Mouse (Mus musculus) MEL (cell line): Measurements from ENCODE around the gene Mfn2. TPM values are rescaled to one million over a fixed set of nuclear protein-coding genes. Genes with fewer than 3 reads are reported as not detected.

Experiments used
- DNase-seq: peaks from one replicate; pipeline ENCODE4 v3.0.0; 2011; ENCODE audit warnings: low read depth, low spot score
- H3K27ac ChIP-seq: 2 replicates; pipeline ENCODE4 v1.5.1; 2012; ENCODE audit warnings: low read depth, mild to moderate bottlenecking, control low read depth, low read length, moderate library complexity; ENCODE audit not compliant: control insufficient read depth
- H3K27me3 ChIP-seq, 2 experiments: fragments of 150-350 bp in 1 of 2; sonication (generic) in 1 of 2; 2 replicates each; pipeline ENCODE4 v1.6.1; 2012; ENCODE audit warnings: low read length in 2 of 2, mild to moderate bottlenecking in 2 of 2, improper control_type of control experiment in 1 of 2, moderate library complexity in 1 of 2; ENCODE audit not compliant: insufficient read depth in 2 of 2, control insufficient read depth in 1 of 2
- H3K36me3 ChIP-seq, 2 experiments: 2 replicates each; pipeline ENCODE4 v1.6.1; 2012 to 2014; ENCODE audit warnings: low read length in 2 of 2, improper control_type of control experiment in 1 of 2, inconsistent platforms in 1 of 2, mild to moderate bottlenecking in 1 of 2; ENCODE audit not compliant: insufficient read depth in 2 of 2, control insufficient read depth in 1 of 2
- H3K4me1 ChIP-seq, 2 experiments: fragments of 150-350 bp in 1 of 2; sonication (generic) in 1 of 2; 2 replicates each; pipeline ENCODE4 v1.6.1; 2012; ENCODE audit warnings: low read length in 2 of 2, improper control_type of control experiment in 1 of 2, mild to moderate bottlenecking in 1 of 2; ENCODE audit not compliant: insufficient read depth in 2 of 2, control insufficient read depth in 1 of 2
- H3K4me3 ChIP-seq, 2 experiments: fragments of 150-350 bp in 1 of 2; sonication (generic) in 1 of 2; 2 replicates each; pipeline ENCODE4 v1.5.1; 2012; ENCODE audit warnings: low read depth in 2 of 2, low read length in 2 of 2, mild to moderate bottlenecking in 2 of 2, moderate library complexity in 2 of 2, control low read depth in 1 of 2, improper control_type of control experiment in 1 of 2; ENCODE audit not compliant: control insufficient read depth in 1 of 2, insufficient read depth in 1 of 2
- H3K79me2 ChIP-seq: 2 replicates; pipeline ENCODE4 v1.6.1; 2012; ENCODE audit warnings: mild to moderate bottlenecking, low read length, moderate library complexity; ENCODE audit not compliant: control insufficient read depth, poor library complexity, insufficient read depth
- H3K9ac ChIP-seq: 2 replicates; pipeline ENCODE4 v1.6.1; 2012; ENCODE audit warnings: low read depth, mild to moderate bottlenecking, control low read depth, low read length, moderate library complexity; ENCODE audit not compliant: control insufficient read depth, poor library complexity, severe bottlenecking
- H3K9me3 ChIP-seq: fragments of 150-350 bp; sonication (generic); replicated peaks from 2 replicates; pipeline ENCODE4 v1.6.1; 2012; ENCODE audit warnings: mild to moderate bottlenecking, low read length, improper control_type of control experiment, moderate library complexity; ENCODE audit not compliant: insufficient read depth
- BHLHE40 ChIP-seq: IDR thresholded peaks from 2 replicates; pipeline ENCODE4 v1.6.1; 2012; ENCODE audit warnings: low read depth, mild to moderate bottlenecking, inconsistent platforms, low read length, improper control_type of control experiment, borderline replicate concordance
- CHD2 ChIP-seq: IDR thresholded peaks from 2 replicates; pipeline ENCODE4 v1.6.1; 2011; ENCODE audit warnings: low read length, improper control_type of control experiment
- CTCF ChIP-seq, 3 experiments: IDR thresholded peaks in 2 of 3; conservative IDR thresholded peaks in 1 of 3; 2 replicates each; pipeline ENCODE4 v1.5.1; 2011 to 2012; ENCODE audit warnings: low read length in 3 of 3, low read depth in 2 of 3, mild to moderate bottlenecking in 2 of 3, improper control_type of control experiment in 1 of 3, inconsistent platforms in 1 of 3, mixed read lengths in 1 of 3, moderate library complexity in 1 of 3; ENCODE audit not compliant: control insufficient read depth in 1 of 3, insufficient read depth in 1 of 3, poor library complexity in 1 of 3, severe bottlenecking in 1 of 3
- ELF1 ChIP-seq: IDR thresholded peaks from 2 replicates; pipeline ENCODE4 v1.6.1; 2014; ENCODE audit warnings: low read depth, mild to moderate bottlenecking, inconsistent platforms, low read length, improper control_type of control experiment, moderate library complexity
- EP300 ChIP-seq, 2 experiments: IDR thresholded peaks; 2 replicates each; pipeline ENCODE4 v1.6.1; 2011; ENCODE audit warnings: improper control_type of control experiment in 2 of 2, low read length in 2 of 2, low read depth in 1 of 2, mild to moderate bottlenecking in 1 of 2
- ETS1 ChIP-seq: IDR thresholded peaks from 2 replicates; pipeline ENCODE4 v1.6.1; 2012; ENCODE audit warnings: low read depth, mild to moderate bottlenecking, inconsistent platforms, low read length, improper control_type of control experiment, moderate library complexity
- GABPA ChIP-seq: IDR thresholded peaks from 2 replicates; pipeline ENCODE4 v1.6.1; 2012; ENCODE audit warnings: low read depth, mild to moderate bottlenecking, inconsistent platforms, low read length, improper control_type of control experiment, moderate library complexity
- GATA1 ChIP-seq: IDR thresholded peaks from 2 replicates; pipeline ENCODE4 v1.6.1; 2011; ENCODE audit warnings: low read depth, low read length, improper control_type of control experiment
- HCFC1 ChIP-seq: IDR thresholded peaks from 2 replicates; pipeline ENCODE4 v1.6.1; 2012; ENCODE audit warnings: low read depth, mild to moderate bottlenecking, inconsistent platforms, low read length, improper control_type of control experiment, moderate library complexity
- KAT2A ChIP-seq: conservative IDR thresholded peaks from 2 replicates; pipeline ENCODE4 v1.6.1; 2012; ENCODE audit warnings: low read depth, low read length, improper control_type of control experiment, inconsistent platforms
- MAFK ChIP-seq: IDR thresholded peaks from 2 replicates; pipeline ENCODE4 v1.6.1; 2011; ENCODE audit warnings: low read depth, mild to moderate bottlenecking, low read length, improper control_type of control experiment, borderline replicate concordance
- MAX ChIP-seq: IDR thresholded peaks from 2 replicates; pipeline ENCODE4 v1.6.1; 2011; ENCODE audit warnings: low read length, improper control_type of control experiment
- MAZ ChIP-seq: IDR thresholded peaks from 2 replicates; pipeline ENCODE4 v1.6.1; 2012; ENCODE audit warnings: low read depth, mild to moderate bottlenecking, inconsistent platforms, low read length, improper control_type of control experiment
- MEF2A ChIP-seq: IDR thresholded peaks from 2 replicates; pipeline ENCODE4 v1.6.1; 2014; ENCODE audit warnings: low read depth, mild to moderate bottlenecking, inconsistent platforms, low read length, improper control_type of control experiment; ENCODE audit not compliant: poor library complexity, insufficient replicate concordance, severe bottlenecking; ENCODE audit errors: extremely low read depth
- MXI1 ChIP-seq: IDR thresholded peaks from 2 replicates; pipeline ENCODE4 v1.6.1; 2011; ENCODE audit warnings: mild to moderate bottlenecking, low read depth, low read length, improper control_type of control experiment
- MYB ChIP-seq: IDR thresholded peaks from 2 replicates; pipeline ENCODE4 v1.6.1; 2011; ENCODE audit warnings: mild to moderate bottlenecking, low read depth, low read length, improper control_type of control experiment
- NRF1 ChIP-seq: IDR thresholded peaks from 2 replicates; pipeline ENCODE4 v1.6.1; 2014; ENCODE audit warnings: low read depth, mild to moderate bottlenecking, inconsistent platforms, low read length, improper control_type of control experiment, moderate library complexity; ENCODE audit not compliant: poor library complexity, insufficient read depth, severe bottlenecking
- POLR2A ChIP-seq, 2 experiments: IDR thresholded peaks; 2 replicates each; pipeline ENCODE4 v1.6.1; 2011 to 2012; ENCODE audit warnings: low read length in 2 of 2, mild to moderate bottlenecking in 2 of 2, control low read depth in 1 of 2, improper control_type of control experiment in 1 of 2, low read depth in 1 of 2, moderate library complexity in 1 of 2; ENCODE audit not compliant: control insufficient read depth in 1 of 2, insufficient read depth in 1 of 2, poor library complexity in 1 of 2
- POLR2AphosphoS2 ChIP-seq: IDR thresholded peaks from 2 replicates; pipeline ENCODE4 v1.6.1; 2011; ENCODE audit warnings: low read length, improper control_type of control experiment
- POLR2AphosphoS5 ChIP-seq: IDR thresholded peaks from 2 replicates; pipeline ENCODE4 v1.6.1; 2012; ENCODE audit warnings: low read depth, borderline replicate concordance, mild to moderate bottlenecking, inconsistent platforms, low read length, moderate library complexity, mixed read lengths
- RAD21 ChIP-seq: IDR thresholded peaks from 2 replicates; pipeline ENCODE4 v1.6.1; 2011; ENCODE audit warnings: mild to moderate bottlenecking, low read depth, low read length, improper control_type of control experiment
- RCOR1 ChIP-seq: IDR thresholded peaks from 2 replicates; pipeline ENCODE4 v1.6.1; 2012; ENCODE audit warnings: low read depth, mild to moderate bottlenecking, inconsistent platforms, low read length, improper control_type of control experiment
- SIN3A ChIP-seq: IDR thresholded peaks from 2 replicates; pipeline ENCODE4 v1.6.1; 2012; ENCODE audit warnings: low read length, improper control_type of control experiment, inconsistent platforms
- SMC3 ChIP-seq: IDR thresholded peaks from 2 replicates; pipeline ENCODE4 v1.6.1; 2011; ENCODE audit warnings: low read depth, low read length, improper control_type of control experiment
- TAL1 ChIP-seq: IDR thresholded peaks from 2 replicates; pipeline ENCODE4 v1.6.1; 2012; ENCODE audit warnings: mild to moderate bottlenecking, inconsistent platforms, low read length, moderate library complexity, mixed read lengths
- TBP ChIP-seq: IDR thresholded peaks from 2 replicates; pipeline ENCODE4 v1.8.0; 2011; ENCODE audit warnings: low read depth, low read length, improper control_type of control experiment
- TCF12 ChIP-seq: IDR thresholded peaks from 2 replicates; pipeline ENCODE4 v1.6.1; 2014; ENCODE audit warnings: low read depth, mild to moderate bottlenecking, inconsistent platforms, low read length, improper control_type of control experiment, moderate library complexity
- UBTF ChIP-seq: IDR thresholded peaks from 2 replicates; pipeline ENCODE4 v1.6.1; 2012; ENCODE audit warnings: low read depth, mild to moderate bottlenecking, inconsistent platforms, low read length, improper control_type of control experiment, moderate library complexity, borderline replicate concordance; ENCODE audit not compliant: insufficient read depth
- USF1 ChIP-seq: IDR thresholded peaks from 2 replicates; pipeline ENCODE4 v1.6.1; 2014; ENCODE audit warnings: low read depth, mild to moderate bottlenecking, inconsistent platforms, low read length, improper control_type of control experiment, moderate library complexity
- USF2 ChIP-seq, 2 experiments: IDR thresholded peaks; 2 replicates each; pipeline ENCODE4 v1.6.1; 2011 to 2012; ENCODE audit warnings: improper control_type of control experiment in 2 of 2, low read length in 2 of 2, borderline replicate concordance in 1 of 2, inconsistent platforms in 1 of 2, low read depth in 1 of 2, mild to moderate bottlenecking in 1 of 2; ENCODE audit not compliant: insufficient read depth in 1 of 2
- ZC3H11A ChIP-seq: IDR thresholded peaks from 2 replicates; pipeline ENCODE4 v1.6.1; 2012; ENCODE audit warnings: low read depth, mild to moderate bottlenecking, inconsistent platforms, low read length, improper control_type of control experiment
- ZKSCAN1 ChIP-seq: IDR thresholded peaks from 2 replicates; pipeline ENCODE4 v1.6.1; 2012; ENCODE audit warnings: low read depth, mild to moderate bottlenecking, inconsistent platforms, low read length, improper control_type of control experiment, moderate library complexity
- ZMIZ1 ChIP-seq: IDR thresholded peaks from 2 replicates; pipeline ENCODE4 v1.6.1; 2012; ENCODE audit warnings: low read depth, mild to moderate bottlenecking, inconsistent platforms, low read length, improper control_type of control experiment, moderate library complexity
- ZNF384 ChIP-seq: IDR thresholded peaks from 2 replicates; pipeline ENCODE4 v1.6.1; 2012; ENCODE audit warnings: low read depth, mild to moderate bottlenecking, inconsistent platforms, low read length, improper control_type of control experiment
- polyA plus RNA-seq, 2 experiments: library from polyadenylated mRNA; stranded (reverse) in 1 of 2; unstranded in 1 of 2; fragments of >175 nt in 1 of 2; fragments of >200 nt in 1 of 2; gene quantifications; 2 replicates each; pipeline versions ENCODE4 v1.2.1 to v1.2.4; 2012; ENCODE audit warnings: low replicate concordance in 2 of 2, low read depth in 1 of 2; ENCODE audit not compliant: insufficient read length in 2 of 2, insufficient read depth in 1 of 2, missing spikeins in 1 of 2
- total RNA-seq: library from RNA; depleted of rRNA; stranded (reverse); fragments of 300-350 nt; gene quantifications from 2 replicates; pipeline ENCODE4 v1.2.3, GENCODE M21; 2012

Mfn2 gene
- total and polyA plus RNA-seq, 3 experiments, result 19.0 to 32.8 TPM; not detected in 1

DNA sequence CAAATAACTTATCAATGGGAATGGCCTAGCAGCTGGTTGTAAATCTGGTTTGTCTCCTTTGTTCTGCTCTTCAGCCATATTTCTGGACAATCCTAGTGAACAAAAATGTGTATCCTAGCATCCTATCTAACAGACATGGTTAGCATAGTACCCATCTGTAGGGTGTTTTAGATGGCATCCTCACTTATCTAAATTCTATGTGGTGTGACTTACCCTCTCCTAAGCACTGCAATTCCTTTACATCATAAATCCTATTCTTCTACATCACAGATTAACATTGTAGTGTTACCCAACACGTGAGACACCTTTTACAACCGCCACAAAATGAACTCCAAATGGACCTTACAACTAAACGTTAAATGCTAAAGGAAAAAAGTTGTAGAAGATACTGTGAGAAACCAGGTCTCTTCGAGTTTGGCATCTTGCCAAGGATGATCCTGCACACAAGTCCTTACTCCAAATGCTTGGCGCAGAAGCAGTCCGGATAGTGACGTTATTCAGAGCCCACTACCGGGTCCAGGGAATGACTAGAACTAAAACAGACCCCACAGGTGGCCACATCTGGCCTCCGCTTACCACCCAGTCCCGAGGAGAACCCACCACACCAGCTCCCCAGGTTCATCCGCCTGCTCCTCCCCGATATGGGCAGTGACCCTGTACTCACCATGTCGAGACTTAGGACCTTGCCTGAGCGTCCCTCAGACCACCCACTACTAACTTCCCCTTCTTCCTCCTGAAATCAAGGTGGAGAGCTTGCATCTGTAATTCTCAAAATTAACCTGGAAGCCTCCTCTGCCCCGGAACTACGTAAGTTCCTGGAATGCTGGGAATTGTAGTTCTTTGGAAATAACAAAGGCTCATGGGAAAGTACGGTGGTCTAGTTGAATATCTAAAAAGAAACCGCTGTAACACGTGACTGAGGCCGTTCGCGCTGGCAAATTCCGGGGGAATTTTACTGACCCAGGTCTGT is 56.6 kb downstream of the Mfn2 start, which contains the start of gene Zfp933:
Gene Zfp933 (minus strand): TSS at position 753 of the 970 bp plus-strand sequence.
- Histone ChIP-seq H3K79me2 (peaks cover 8% of the 10 kb centered on the region), H3K36me3 (peaks cover 0 to 24% of the 10 kb centered on the region in 2 experiments; a peak in 2 of 4 replicates), H3K9me3 (no peaks in the 10 kb centered on the region), H3K27me3 (no peaks in the 10 kb centered on the region), H3K4me1 (peaks cover 0 to 24% of the 10 kb centered on the region in 2 experiments; a peak in 3 of 4 replicates), H3K4me3 (peak within 1 kb of the TSS; percentile 84 to 99), H3K9ac (peak within 1 kb of the TSS; percentile 86), H3K27ac (peak within 1 kb of the TSS; percentile 83)
- peak; percentile 94 for DNase-seq
- TF ChIP-seq ZNF384 (no peak), ETS1 (peak; percentile 50; the same call in 1 of the 2 replicates), UBTF (no peak), POLR2A (IDR thresholded peaks at IDR 0.05; ENCODE audit: control insufficient read depth in 1 of 2, insufficient read depth in 1 of 2, low read depth in 1 of 2, low read length in 2 of 2, poor library complexity in 1 of 2) (peak; percentile 47 to 71; a peak in 3 of 4 replicates), ELF1 (peak; percentile 98), RCOR1 (0 out of 2 replicates have a peak, but pooled peaks have one; percentile 32), USF1 (peak; percentile 97), USF2 (IDR thresholded peaks at IDR 0.05; ENCODE audit: borderline replicate concordance in 1 of 2, insufficient read depth in 1 of 2, low read depth in 1 of 2, low read length in 2 of 2) (peak in 1 of 2 experiments; percentile 82; a peak in 2 of 4 replicates), MAX (peak; percentile 96), MAZ (no peak), MYB (no peak), CHD2 (peak; percentile 42; the same call in 1 of the 2 replicates), ZMIZ1 (0 out of 2 replicates have a peak, but pooled peaks have one; percentile 53), ZKSCAN1 (no peak), CTCF (IDR thresholded peaks at IDR 0.05 in 2 of 3, conservative IDR thresholded peaks at IDR 0.05 in 1 of 3; ENCODE audit: control insufficient read depth in 1 of 3, insufficient read depth in 1 of 3, low read depth in 2 of 3, low read length in 3 of 3, poor library complexity in 1 of 3, severe bottlenecking in 1 of 3) (no peak), MXI1 (peak; percentile 97), GABPA (no peak), HCFC1 (peak; percentile 99), SIN3A (peak; percentile 99), BHLHE40 (peak; percentile 96), SMC3 (no peak), TAL1 (no peak), GATA1 (no peak), RAD21 (no peak), EP300 (IDR thresholded peaks at IDR 0.05; ENCODE audit: low read depth in 1 of 2, low read length in 2 of 2) (peak in 1 of 2 experiments; percentile 13; a peak in 2 of 4 replicates), TBP (peak; percentile 87; the same call in 1 of the 2 replicates), MAFK (no peak), POLR2AphosphoS5 (no peak), NRF1 (no peak), TCF12 (peak; percentile 61), POLR2AphosphoS2 (no peak), MEF2A (no peak), KAT2A (peak; percentile 99), ZC3H11A (no peak)
